Mouse (Mus musculus) heart, adult 11 months (tissue): ENCODE data around the gene Pola2.

Experiments
- DNase-seq: peaks from one replicate; pipeline ENCODE4 v3.0.0; 2022

Gene Pola2

GRCm38 (mm10) chr19:5964804-5965203 is 802 bp upstream of the Pola2 start:
- peak; percentile 90 for DNase-seq

- no peak for DNase-seq
Observed at GRCm38 (mm10) chr19:5962651-5963050, 1.4 kb downstream of the Pola2 start.

GRCm38 (mm10) chr19:5957371-5957770 is 6.6 kb downstream of the Pola2 start:
- peak; percentile 89 for DNase-seq

- peak; percentile 97 for DNase-seq
Observed at GRCm38 (mm10) chr19:5956685-5957084, 7.3 kb downstream of the Pola2 start.

GRCm38 (mm10) chr19:5955704-5956670 is 8.0 kb downstream of the Pola2 start:
- peak; percentile 98 for DNase-seq

- DNase-seq, result peak; percentile 91
Observed at GRCm38 (mm10) chr19:5954936-5955335, 9.1 kb downstream of the Pola2 start.

- DNase-seq, result peak; percentile 93
Observed at GRCm38 (mm10) chr19:5954031-5954710, 9.8 kb downstream of the Pola2 start.

GRCm38 (mm10) chr19:5953201-5953770 is 10.7 kb downstream of the Pola2 start:
- peak; percentile 93 for DNase-seq

- DNase-seq, result peak; percentile 99
Observed at GRCm38 (mm10) chr19:5952071-5952691, 11.8 kb downstream of the Pola2 start.

- peak; percentile 94 for DNase-seq
Observed at GRCm38 (mm10) chr19:5951631-5952030, 12.4 kb downstream of the Pola2 start.

- DNase-seq, result peak; percentile 91
Observed at GRCm38 (mm10) chr19:5950218-5950617, 13.8 kb downstream of the Pola2 start.

- peak; percentile 98 for DNase-seq
Observed at GRCm38 (mm10) chr19:5945891-5946290, 18.1 kb downstream of the Pola2 start.

- DNase-seq, result peak; percentile 97
Observed at GRCm38 (mm10) chr19:5945027-5945426, 19.0 kb downstream of the Pola2 start.

GRCm38 (mm10) chr19:5944145-5944544 is 19.9 kb downstream of the Pola2 start:
- DNase-seq, result peak; percentile 92

GRCm38 (mm10) chr19:5943404-5943803 is 20.6 kb downstream of the Pola2 start:
- peak; percentile 90 for DNase-seq

- DNase-seq, result peak; percentile 91
Observed at GRCm38 (mm10) chr19:5942581-5942980, 21.4 kb downstream of the Pola2 start.

GRCm38 (mm10) chr19:5940656-5941055 is 23.3 kb downstream of the Pola2 start:
- peak; percentile 95 for DNase-seq

GRCm38 (mm10) chr19:5940173-5940572 is 23.8 kb downstream of the Pola2 start:
- DNase-seq, result peak; percentile 99

GRCm38 (mm10) chr19:5939715-5940114 is 24.3 kb downstream of the Pola2 start:
- DNase-seq, result peak; percentile 90

- DNase-seq, result peak; percentile 78
Observed at GRCm38 (mm10) chr19:5938516-5938915, 25.5 kb downstream of the Pola2 start.

GRCm38 (mm10) chr19:5937836-5938406 is 26.1 kb downstream of the Pola2 start:
- DNase-seq, result peak; percentile 94

GRCm38 (mm10) chr19:5937095-5937835 is 26.7 kb downstream of the Pola2 start:
- peak; percentile 95 for DNase-seq
